Mouse (Mus musculus) olfactory bulb, adult 2 months (tissue): ENCODE data around the gene Gadd45a. TPM values are rescaled to one million over a fixed set of nuclear protein-coding genes. Genes with fewer than 3 reads are reported as not detected.

Experiments
- H3K27ac ChIP-seq: fragments of 200-500 bp; 2 replicates; pipeline ENCODE4 v1.5.1; 2012; ENCODE audit warnings: low read depth, low read length; ENCODE audit not compliant: insufficient read depth
- H3K4me1 ChIP-seq: fragments of 200-500 bp; 2 replicates; pipeline ENCODE4 v1.6.1; 2012; ENCODE audit warnings: low read length; ENCODE audit not compliant: control insufficient read depth, insufficient read depth
- H3K4me3 ChIP-seq: fragments of 200-500 bp; 2 replicates; pipeline ENCODE4 v1.5.1; 2012; ENCODE audit warnings: mild to moderate bottlenecking, low read depth, low read length, moderate library complexity; ENCODE audit not compliant: insufficient read depth
- CTCF ChIP-seq: fragments of 200-500 bp; IDR thresholded peaks from 2 replicates; pipeline ENCODE4 v1.5.1; 2012; ENCODE audit warnings: low read depth, mild to moderate bottlenecking, low read length, moderate library complexity; ENCODE audit not compliant: insufficient read depth
- POLR2A ChIP-seq: fragments of 200-500 bp; IDR thresholded peaks from 2 replicates; pipeline ENCODE4 v1.6.1; 2012; ENCODE audit warnings: mild to moderate bottlenecking, low read depth, low read length, moderate library complexity; ENCODE audit not compliant: insufficient read depth
- whole genome bisulfite sequencing: fragments of 180-500 bp; shearing (Covaris S2); methylation state at CpG from one replicate; pipeline ENCODE4 v1.1.7; 2018; 5-methylcytosine and 5-hydroxymethylcytosine counted together
- polyA plus RNA-seq: library from polyadenylated mRNA; stranded (reverse); fragments of >200 nt; gene quantifications from 2 replicates; pipeline ENCODE4 v1.2.4, GENCODE M21; 2012; ENCODE audit warnings: low replicate concordance; ENCODE audit not compliant: missing spikeins, insufficient read depth, insufficient read length

Gene Gadd45a
- polyA plus RNA-seq, 1 experiment, result not detected

- Histone ChIP-seq H3K4me3 (no peak overlapping the region), H3K27ac (no peak overlapping the region), H3K4me1 (peaks cover 5% of the 10 kb centered on the region; the same call in 1 of the 2 replicates)
- WGBS, result 93% methylated on average over 4 of the region's 4 CpGs
- no peak for TF ChIP-seq POLR2A
- no peak for TF ChIP-seq CTCF
Observed at GRCm38 (mm10) chr6:67073446-67073845, 36.2 kb upstream of the Gadd45a start.

- H3K27ac ChIP-seq, result no peak overlapping the region
- WGBS, result 92% methylated on average over 1 of the region's 1 CpGs
- no peak overlapping the region for H3K4me3 ChIP-seq
- H3K4me1 ChIP-seq, result peaks cover 3% of the 10 kb centered on the region; the same call in 1 of the 2 replicates
- TF ChIP-seq CTCF (no peak), POLR2A (no peak)
Observed at GRCm38 (mm10) chr6:67071615-67072014, 34.4 kb upstream of the Gadd45a start.

GRCm38 (mm10) chr6:67069800-67070315 lies 32.6 kb upstream of the Gadd45a start:
- no peak overlapping the region for H3K4me3 ChIP-seq
- 40% methylated on average over 9 of the region's 9 CpGs for WGBS

GRCm38 (mm10) chr6:67069219-67069762 lies 32.0 kb upstream of the Gadd45a start:
- 91% methylated on average over 8 of the region's 8 CpGs for WGBS
- Histone ChIP-seq H3K4me3 (no peak overlapping the region), H3K27ac (no peak overlapping the region), H3K4me1 (peaks cover 3% of the 10 kb centered on the region; the same call in 1 of the 2 replicates)
- no peak for TF ChIP-seq POLR2A
- TF ChIP-seq CTCF, result no peak

More at GRCm38 (mm10) chr6:67069800-67070315, 32.6 kb upstream of the Gadd45a start:
- TF ChIP-seq CTCF, result no peak
- no peak for TF ChIP-seq POLR2A
- Histone ChIP-seq H3K4me1 (peaks cover 3% of the 10 kb centered on the region; the same call in 1 of the 2 replicates), H3K27ac (no peak overlapping the region)

- H3K4me3 ChIP-seq, result no peak overlapping the region
- no peaks in the 10 kb centered on the region for H3K4me1 ChIP-seq
- TF ChIP-seq POLR2A (no peak), CTCF (no peak)
- H3K27ac ChIP-seq, result no peak overlapping the region
- WGBS, result 91% methylated on average over 5 of the region's 5 CpGs
Observed at GRCm38 (mm10) chr6:67060057-67060456, 22.8 kb upstream of the Gadd45a start.

GRCm38 (mm10) chr6:67057991-67058696 lies 20.9 kb upstream of the Gadd45a start:
- Histone ChIP-seq H3K4me1 (no peaks in the 10 kb centered on the region), H3K27ac (no peak overlapping the region), H3K4me3 (no peak overlapping the region)
- TF ChIP-seq POLR2A, result no peak
- TF ChIP-seq CTCF, result no peak
- WGBS, result 95% methylated on average over 7 of the region's 7 CpGs

DNA sequence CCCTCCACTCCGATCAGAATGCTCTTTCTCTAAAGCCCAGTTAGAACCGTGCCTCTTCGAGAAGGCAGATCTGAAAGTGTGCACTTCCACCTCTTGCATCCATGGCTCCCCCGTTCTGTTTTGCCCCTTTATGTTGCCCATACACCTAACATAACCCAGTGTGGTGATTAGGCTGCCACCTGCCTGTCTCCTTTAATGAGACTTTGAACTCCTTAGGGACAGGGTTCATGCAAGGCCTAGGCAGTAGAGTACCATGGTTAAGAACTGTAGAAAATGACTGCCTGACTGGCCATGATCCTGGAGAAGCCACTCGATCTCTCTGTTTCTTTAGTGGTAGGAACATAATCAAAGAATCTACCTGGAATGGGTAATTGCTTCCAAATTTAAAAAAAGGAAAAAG lies 20.3 kb upstream of the Gadd45a start:
- H3K4me1 ChIP-seq, result no peaks in the 10 kb centered on the region
- no peak overlapping the region for H3K4me3 ChIP-seq
- no peak overlapping the region for H3K27ac ChIP-seq
- 73% methylated on average over 5 of the region's 5 CpGs for WGBS
- TF ChIP-seq CTCF (no peak), POLR2A (no peak)

DNA sequence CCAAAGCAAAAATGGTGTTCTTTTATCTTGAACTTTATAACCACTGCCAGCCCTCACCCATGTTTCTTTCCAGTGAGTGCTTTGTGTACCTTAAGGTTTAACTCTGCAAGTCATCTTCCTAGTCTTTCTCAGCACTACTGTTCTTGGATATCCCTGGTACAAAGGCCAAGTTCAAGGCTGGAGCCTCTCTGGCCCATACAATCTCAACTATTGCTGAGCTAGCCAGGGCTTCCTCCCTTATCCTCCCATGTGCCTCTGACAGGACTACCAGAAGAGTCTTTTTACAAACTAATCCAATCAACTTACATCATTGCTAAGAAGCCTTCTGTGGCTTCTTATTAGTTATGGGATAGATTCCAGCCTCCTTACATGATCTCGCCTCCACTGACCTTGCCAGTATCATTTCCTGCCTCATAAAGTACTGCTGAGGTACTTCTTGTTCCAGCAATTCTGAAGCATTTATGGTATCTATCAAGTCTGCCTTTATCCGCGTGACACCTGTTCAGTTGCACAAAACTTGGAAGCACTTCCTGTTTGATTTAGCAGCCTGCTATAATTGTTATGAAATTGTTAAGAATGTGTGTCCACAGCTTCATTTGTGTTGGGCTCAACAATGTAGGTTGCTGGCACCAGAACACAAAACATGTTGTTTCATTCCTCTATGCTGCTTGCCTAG lies 19.8 kb upstream of the Gadd45a start:
- TF ChIP-seq CTCF (no peak), POLR2A (no peak)
- no peaks in the 10 kb centered on the region for H3K4me1 ChIP-seq
- WGBS, result 79% methylated on average over 3 of the region's 3 CpGs
- H3K4me3 ChIP-seq, result no peak overlapping the region
- H3K27ac ChIP-seq, result no peak overlapping the region
